Mouse (Mus musculus): Measurements from ENCODE around the gene Ybey. TPM values are rescaled to one million over a fixed set of nuclear protein-coding genes. Genes with fewer than 3 reads are reported as not detected.

Gene Ybey
- total and polyA plus RNA-seq, 2 experiments: 2.6 to 3.0 TPM

GRCm38 (mm10) chr10:76481480-76481879 is 12.6 kb upstream of the Ybey start:
- Histone ChIP-seq H3K27ac (replicated peaks; ENCODE audit: insufficient read depth, low read depth, low read length) (no peak overlapping the region), H3K4me3 (ENCODE audit: insufficient read depth, low read depth, low read length) (no peak overlapping the region), H3K36me3 (ENCODE audit: control insufficient read depth, insufficient read depth, low read length) (peaks cover 55% of the 10 kb centered on the region), H3K9ac (ENCODE audit: low read depth, low read length) (no peak overlapping the region), H3K27me3 (ENCODE audit: control insufficient read depth, insufficient read depth, low read length) (no peaks in the 10 kb centered on the region), H3K79me2 (ENCODE audit: control insufficient read depth, insufficient read depth, low read length) (no peaks in the 10 kb centered on the region), H3K4me1 (ENCODE audit: control insufficient read depth, insufficient read depth, low read length) (no peaks in the 10 kb centered on the region)
- TF ChIP-seq POLR2A (IDR thresholded peaks at IDR 0.05; ENCODE audit: extremely low read depth, insufficient read depth, low read length) (no peak), CTCF (IDR thresholded peaks at IDR 0.05; ENCODE audit: low read depth, low read length) (no peak)
- 94% methylated on average over 6 of the region's 6 CpGs for WGBS
- no peak for DNase-seq (ENCODE audit: extremely low read depth, low read depth, low spot score)

GRCm38 (mm10) chr10:76480851-76481250 is 11.9 kb upstream of the Ybey start:
- TF ChIP-seq CTCF (IDR thresholded peaks at IDR 0.05; ENCODE audit: low read depth, low read length) (no peak), POLR2A (IDR thresholded peaks at IDR 0.05; ENCODE audit: extremely low read depth, insufficient read depth, low read length) (no peak)
- no peak for DNase-seq (ENCODE audit: extremely low read depth, low read depth, low spot score)
- Histone ChIP-seq H3K4me1 (ENCODE audit: control insufficient read depth, insufficient read depth, low read length) (no peaks in the 10 kb centered on the region), H3K9ac (ENCODE audit: low read depth, low read length) (no peak overlapping the region), H3K36me3 (ENCODE audit: control insufficient read depth, insufficient read depth, low read length) (peaks cover 57% of the 10 kb centered on the region), H3K79me2 (ENCODE audit: control insufficient read depth, insufficient read depth, low read length) (no peaks in the 10 kb centered on the region), H3K4me3 (ENCODE audit: insufficient read depth, low read depth, low read length) (no peak overlapping the region), H3K27me3 (ENCODE audit: control insufficient read depth, insufficient read depth, low read length) (no peaks in the 10 kb centered on the region), H3K27ac (replicated peaks; ENCODE audit: insufficient read depth, low read depth, low read length) (no peak overlapping the region)
- 96% methylated on average over 13 of the region's 13 CpGs for WGBS

- H3K36me3 ChIP-seq (ENCODE audit: control insufficient read depth, insufficient read depth, low read length): peaks cover 29% of the 10 kb centered on the region
- WGBS: 93% methylated on average over 5 of the region's 5 CpGs
- TF ChIP-seq POLR2A (IDR thresholded peaks at IDR 0.05; ENCODE audit: extremely low read depth, insufficient read depth, low read length): no peak
- no peak for TF ChIP-seq CTCF (IDR thresholded peaks at IDR 0.05; ENCODE audit: low read depth, low read length)
Measured at GRCm38 (mm10) chr10:76473759-76474158, 4.8 kb upstream of the Ybey start.

GRCm38 (mm10) chr10:76462721-76463120 is 6.2 kb downstream of the Ybey start:
- Histone ChIP-seq H3K79me2 (ENCODE audit: control insufficient read depth, insufficient read depth, low read length) (no peaks in the 10 kb centered on the region), H3K36me3 (ENCODE audit: control insufficient read depth, insufficient read depth, low read length) (peaks cover 2% of the 10 kb centered on the region; the same call in 1 of the 2 replicates), H3K4me1 (ENCODE audit: control insufficient read depth, insufficient read depth, low read length) (no peaks in the 10 kb centered on the region), H3K27me3 (ENCODE audit: control insufficient read depth, insufficient read depth, low read length) (no peaks in the 10 kb centered on the region), H3K27ac (replicated peaks; ENCODE audit: insufficient read depth, low read depth, low read length) (no peak overlapping the region), H3K9ac (ENCODE audit: low read depth, low read length) (no peak overlapping the region), H3K4me3 (ENCODE audit: insufficient read depth, low read depth, low read length) (no peak overlapping the region)
- WGBS: 89% methylated on average over 6 of the region's 6 CpGs
- TF ChIP-seq POLR2A (IDR thresholded peaks at IDR 0.05; ENCODE audit: extremely low read depth, insufficient read depth, low read length) (no peak), CTCF (IDR thresholded peaks at IDR 0.05; ENCODE audit: low read depth, low read length) (no peak)
- no peak for DNase-seq (ENCODE audit: extremely low read depth, low read depth, low spot score)

More at GRCm38 (mm10) chr10:76473759-76474158, 4.8 kb upstream of the Ybey start:
- H3K4me1 ChIP-seq (ENCODE audit: control insufficient read depth, insufficient read depth, low read length): peaks cover 2% of the 10 kb centered on the region
- DNase-seq (ENCODE audit: extremely low read depth, low read depth, low spot score): no peak
- H3K79me2 ChIP-seq (ENCODE audit: control insufficient read depth, insufficient read depth, low read length): peaks cover 13% of the 10 kb centered on the region
- no peak overlapping the region for H3K27ac ChIP-seq (replicated peaks; ENCODE audit: insufficient read depth, low read depth, low read length)
- H3K4me3 ChIP-seq (ENCODE audit: insufficient read depth, low read depth, low read length): no peak overlapping the region
- no peak overlapping the region for H3K9ac ChIP-seq (ENCODE audit: low read depth, low read length)
- H3K27me3 ChIP-seq (ENCODE audit: control insufficient read depth, insufficient read depth, low read length): no peaks in the 10 kb centered on the region

- 95% methylated on average over 7 of the region's 7 CpGs for WGBS
- H3K4me1 ChIP-seq (ENCODE audit: control insufficient read depth, insufficient read depth, low read length): no peaks in the 10 kb centered on the region
- H3K79me2 ChIP-seq (ENCODE audit: control insufficient read depth, insufficient read depth, low read length): no peaks in the 10 kb centered on the region
- no peak overlapping the region for H3K9ac ChIP-seq (ENCODE audit: low read depth, low read length)
- peaks cover 2% of the 10 kb centered on the region; the same call in 1 of the 2 replicates for H3K36me3 ChIP-seq (ENCODE audit: control insufficient read depth, insufficient read depth, low read length)
- TF ChIP-seq CTCF (IDR thresholded peaks at IDR 0.05; ENCODE audit: low read depth, low read length): no peak
- TF ChIP-seq POLR2A (IDR thresholded peaks at IDR 0.05; ENCODE audit: extremely low read depth, insufficient read depth, low read length): no peak
- no peak for DNase-seq (ENCODE audit: extremely low read depth, low read depth, low spot score)
- H3K27me3 ChIP-seq (ENCODE audit: control insufficient read depth, insufficient read depth, low read length): no peaks in the 10 kb centered on the region
- no peak overlapping the region for H3K27ac ChIP-seq (replicated peaks; ENCODE audit: insufficient read depth, low read depth, low read length)
- H3K4me3 ChIP-seq (ENCODE audit: insufficient read depth, low read depth, low read length): no peak overlapping the region
Measured at GRCm38 (mm10) chr10:76462312-76462711, 6.6 kb downstream of the Ybey start.

- 98% methylated on average over 1 of the region's 1 CpGs for WGBS
Measured at GRCm38 (mm10) chr10:76461255-76461654, 7.7 kb downstream of the Ybey start.

More at GRCm38 (mm10) chr10:76461255-76461654, 7.7 kb downstream of the Ybey start:
- no peaks in the 10 kb centered on the region for H3K4me1 ChIP-seq (ENCODE audit: control insufficient read depth, insufficient read depth, low read length)
- H3K4me3 ChIP-seq (ENCODE audit: insufficient read depth, low read depth, low read length): no peak overlapping the region
- H3K9ac ChIP-seq (ENCODE audit: low read depth, low read length): no peak overlapping the region
- H3K27ac ChIP-seq (replicated peaks; ENCODE audit: insufficient read depth, low read depth, low read length): no peak overlapping the region
- no peaks in the 10 kb centered on the region for H3K79me2 ChIP-seq (ENCODE audit: control insufficient read depth, insufficient read depth, low read length)
- peaks cover 2% of the 10 kb centered on the region; the same call in 1 of the 2 replicates for H3K36me3 ChIP-seq (ENCODE audit: control insufficient read depth, insufficient read depth, low read length)
- H3K27me3 ChIP-seq (ENCODE audit: control insufficient read depth, insufficient read depth, low read length): no peaks in the 10 kb centered on the region
- TF ChIP-seq POLR2A (IDR thresholded peaks at IDR 0.05; ENCODE audit: extremely low read depth, insufficient read depth, low read length): no peak
- TF ChIP-seq CTCF (IDR thresholded peaks at IDR 0.05; ENCODE audit: low read depth, low read length): no peak
- no peak for DNase-seq (ENCODE audit: extremely low read depth, low read depth, low spot score)

All from liver, adult 2 months (tissue).